Mouse (Mus musculus): ENCODE data around the gene Gm42715.

The Gm42715 gene

GRCm38 (mm10) chr7:127519284-127519683, at the start of gene Gm42715:
Gene Gm42715 (plus strand): TSS chr7:127519584.
- ChIA-PET POLR2A (interaction anchor here in 2 of 4 experiments (1.3 to 5.0 kb wide), 3 partner anchors 7 to 42 kb away, joined by 3 to 30 read pairs (median 16); no protein-coding TSS in a partner anchor), CTCF (interaction anchor here in 1 of 4 experiments (0.6 kb wide), 1 partner anchor 138 kb away, joined by 5 read pairs; no protein-coding TSS in a partner anchor)

GRCm38 (mm10) chr7:127470011-127470715, 49.2 kb upstream of the Gm42715 start:
- ChIA-PET POLR2A (interaction anchor here (0.6 to 3.6 kb wide), 84 partner anchors 9 to 968 kb away, joined by 3 to 65 read pairs (median 5); partner anchors contain the start of genes Zfp689 (in 4 of the 4), Prr14 (in 3 of the 4), Srcap (in 3 of the 4) and Ccdc189 (in 2 of the 4)), CTCF (interaction anchor here (0.6 to 2.1 kb wide), 14 partner anchors 10 to 241 kb away, joined by 3 to 10 read pairs (median 5); partner anchors contain the start of genes Zfp689 (in 2 of the 4) and Srcap (in 1 of the 4))

DNA sequence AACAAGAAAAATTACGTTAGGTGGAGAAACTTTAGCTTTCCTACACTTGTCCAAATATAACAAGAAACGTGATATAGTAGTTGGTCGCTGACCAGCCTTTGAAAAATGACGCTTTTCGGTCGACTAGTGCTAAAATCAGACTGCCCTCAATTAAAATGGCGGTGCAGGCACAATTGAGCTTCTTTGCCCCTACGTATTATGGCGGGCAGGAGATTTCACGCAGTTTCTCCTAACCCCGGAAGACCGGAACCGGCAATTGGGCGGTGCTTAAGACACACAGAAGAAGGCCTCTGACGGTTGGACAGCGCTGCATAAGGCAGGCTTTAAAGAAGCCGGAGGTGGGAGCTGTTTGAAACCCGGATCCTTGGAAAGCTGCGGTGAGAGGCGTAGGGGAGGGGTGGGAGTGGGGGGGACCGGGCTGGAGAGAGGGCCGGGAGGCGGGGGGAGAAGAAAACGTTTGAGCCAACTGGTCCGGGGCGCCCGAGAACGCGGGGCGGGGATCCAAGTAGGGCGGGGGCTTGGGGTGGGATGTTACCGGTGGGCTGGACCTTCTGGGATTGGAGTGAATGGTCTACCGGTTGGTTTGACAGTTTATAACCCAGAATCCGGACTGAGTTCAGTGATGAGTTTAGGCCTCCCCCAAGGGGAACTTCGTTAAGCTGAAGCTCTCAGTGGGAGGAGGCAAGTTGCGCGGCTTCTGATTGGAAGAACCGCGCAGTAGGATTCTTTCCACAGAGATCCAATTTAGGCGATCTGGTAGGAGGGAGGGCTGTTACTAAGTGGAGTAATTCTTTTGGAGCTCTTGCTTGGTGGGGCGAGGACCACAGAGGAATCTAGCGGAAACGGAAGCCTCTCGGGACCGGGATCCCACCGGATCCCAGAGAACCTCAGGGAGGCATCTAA, 48.4 kb upstream of the Gm42715 start:
- ChIA-PET CTCF (interaction anchor here (0.6 to 2.1 kb wide), 21 partner anchors 9 to 1661 kb away, joined by 3 to 10 read pairs (median 4); partner anchors contain the start of genes Zfp689 (in 2 of the 4), Srcap (in 1 of the 4) and Zfp764 (in 1 of the 4)), POLR2A (interaction anchor here (0.5 to 3.6 kb wide), 100 partner anchors 9 to 969 kb away, joined by 3 to 65 read pairs (median 4); partner anchors contain the start of genes Zfp689 (in 4 of the 4), Prr14 (in 3 of the 4), Srcap (in 3 of the 4) and Dctpp1 (in 2 of the 4))

GRCm38 (mm10) chr7:127471646-127472010, 47.8 kb upstream of the Gm42715 start:
- CTCF ChIA-PET, result interaction anchor here in 3 of 4 experiments (0.7 to 2.1 kb wide), 12 partner anchors 8 to 461 kb away, joined by 3 to 6 read pairs (median 4); partner anchors contain the start of genes Zfp689 (in 2 of the 3), Srcap (in 1 of the 3) and Zfp764 (in 1 of the 3)
- POLR2A ChIA-PET, result interaction anchor here (0.6 to 3.6 kb wide), 58 partner anchors 8 to 969 kb away, joined by 3 to 65 read pairs (median 6); partner anchors contain the start of genes Srcap (in 3 of the 4), Zfp689 (in 3 of the 4), Fbrs (in 2 of the 4) and Prr14 (in 2 of the 4)

DNA sequence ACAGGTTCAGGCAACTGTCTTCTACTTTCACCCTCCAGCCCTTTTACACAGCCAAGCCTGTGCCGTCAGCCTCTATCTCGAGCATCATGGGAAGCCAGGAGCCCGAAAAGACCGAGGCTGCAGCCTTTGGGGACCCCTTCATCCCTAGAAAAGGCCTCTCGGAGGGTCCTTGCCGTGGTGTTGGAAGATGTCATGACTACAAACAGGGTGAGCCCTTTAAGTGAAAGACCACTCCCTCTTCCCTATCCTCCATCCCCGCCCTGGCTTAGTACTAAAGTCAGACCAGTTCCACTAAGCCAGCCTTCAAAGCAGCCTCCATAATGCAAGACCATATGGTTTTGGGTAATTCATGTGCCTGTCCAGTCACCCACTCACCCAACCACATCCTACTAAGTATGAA, 47.3 kb upstream of the Gm42715 start:
- ChIA-PET CTCF (interaction anchor here in 1 of 4 experiments (1.2 to 2.1 kb wide), 3 partner anchors 13 to 22 kb away, joined by 3 to 6 read pairs (median 4); no protein-coding TSS in a partner anchor), POLR2A (interaction anchor here in 2 of 4 experiments (1.0 to 3.6 kb wide), 23 partner anchors 7 to 218 kb away, joined by 3 to 65 read pairs (median 14); partner anchors contain the start of genes Fbrs (in 2 of the 2), Srcap (in 2 of the 2), Zfp689 (in 2 of the 2) and Ccdc189 (in 1 of the 2))

DNA sequence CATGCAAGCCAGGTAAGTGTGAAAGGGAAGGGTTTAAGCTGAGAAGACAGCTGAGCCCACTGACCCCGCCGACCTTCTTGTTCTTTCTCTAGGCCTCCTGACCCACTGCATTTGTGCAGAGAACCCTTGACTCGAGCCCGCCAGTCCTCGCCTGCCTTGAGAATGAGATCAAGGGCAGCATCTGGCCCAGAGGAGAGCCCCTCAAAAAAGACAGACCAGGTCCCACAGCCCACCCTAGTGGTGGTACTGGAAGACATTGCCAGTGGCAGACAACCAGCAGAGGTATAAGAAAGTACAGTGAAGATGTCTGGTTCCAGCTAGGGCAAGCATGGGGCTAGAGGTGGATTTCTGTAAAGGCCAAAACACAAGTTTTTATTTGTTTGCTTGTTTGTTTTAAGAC, 45.7 kb upstream of the Gm42715 start:
- ChIA-PET POLR2A (interaction anchor here in 3 of 4 experiments (0.6 to 5.5 kb wide), 7 partner anchors 8 to 40 kb away, joined by 3 to 50 read pairs (median 3); partner anchors contain the start of gene Zfp689 (in 1 of the 3)), CTCF (interaction anchor here in 1 of 4 experiments (1.3 kb wide), 1 partner anchor 123 kb away, joined by 3 read pairs; no protein-coding TSS in a partner anchor)

GRCm38 (mm10) chr7:127474378-127475070, 44.9 kb upstream of the Gm42715 start:
- ChIA-PET POLR2A (interaction anchor here in 3 of 4 experiments (0.6 to 5.5 kb wide), 12 partner anchors 8 to 39 kb away, joined by 3 to 50 read pairs (median 4); partner anchors contain the start of genes Prr14 (in 1 of the 3), Srcap (in 1 of the 3) and Zfp689 (in 1 of the 3)), CTCF (interaction anchor here in 1 of 4 experiments (1.3 kb wide), 1 partner anchor 124 kb away, joined by 3 read pairs; no protein-coding TSS in a partner anchor)

GRCm38 (mm10) chr7:127475186-127475740, 44.1 kb upstream of the Gm42715 start:
- POLR2A ChIA-PET, result interaction anchor here in 3 of 4 experiments (0.5 to 5.5 kb wide), 9 partner anchors 9 to 782 kb away, joined by 3 to 50 read pairs (median 4); partner anchors contain the start of genes Prr14 (in 1 of the 3), Srcap (in 1 of the 3) and Zfp689 (in 1 of the 3)
- CTCF ChIA-PET, result interaction anchor here in 1 of 4 experiments (0.5 kb wide), 1 partner anchor 9 kb away, joined by 10 read pairs; no protein-coding TSS in a partner anchor

GRCm38 (mm10) chr7:127476336-127476735, 43.0 kb upstream of the Gm42715 start:
- ChIA-PET CTCF (interaction anchor here in 1 of 4 experiments (0.7 kb wide), 1 partner anchor 17 kb away, joined by 3 read pairs; the partner anchor contains the start of gene Prr14), POLR2A (interaction anchor here (0.6 to 5.5 kb wide), 16 partner anchors 10 to 1254 kb away, joined by 3 to 50 read pairs (median 8); partner anchors contain the start of genes Zfp689 (in 3 of the 4), Srcap (in 2 of the 4), Sephs2 (in 1 of the 4) and Zfp768 (in 1 of the 4))

DNA sequence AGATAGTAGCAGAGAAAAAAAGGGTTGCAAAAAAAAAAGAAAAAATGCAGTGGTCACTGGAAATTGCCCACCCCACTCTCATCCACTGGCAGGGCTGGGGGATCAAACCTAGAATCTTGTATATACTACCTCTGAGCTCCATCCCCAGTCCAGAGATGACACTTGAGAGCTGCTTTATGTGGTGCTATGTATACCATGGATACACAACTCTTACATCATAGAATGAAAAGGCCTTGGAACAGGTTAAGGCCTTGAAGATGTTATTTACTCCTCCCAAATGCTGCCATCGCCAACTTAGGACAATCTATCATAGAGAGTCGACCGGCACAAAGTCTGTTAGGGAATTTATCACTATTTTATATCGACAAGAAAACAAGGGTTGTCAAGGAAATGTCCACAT, 42.5 kb upstream of the Gm42715 start:
- ChIA-PET POLR2A (interaction anchor here (0.6 to 5.5 kb wide), 51 partner anchors 8 to 1254 kb away, joined by 3 to 50 read pairs (median 5); partner anchors contain the start of genes Zfp689 (in 4 of the 4), Srcap (in 3 of the 4), Sephs2 (in 2 of the 4) and Ccdc189 (in 1 of the 4)), CTCF (interaction anchor here in 2 of 4 experiments (0.7 to 1.3 kb wide), 2 partner anchors 17 to 29 kb away, joined by 3 read pairs; partner anchors contain the start of gene Prr14 (in 1 of the 2))

DNA sequence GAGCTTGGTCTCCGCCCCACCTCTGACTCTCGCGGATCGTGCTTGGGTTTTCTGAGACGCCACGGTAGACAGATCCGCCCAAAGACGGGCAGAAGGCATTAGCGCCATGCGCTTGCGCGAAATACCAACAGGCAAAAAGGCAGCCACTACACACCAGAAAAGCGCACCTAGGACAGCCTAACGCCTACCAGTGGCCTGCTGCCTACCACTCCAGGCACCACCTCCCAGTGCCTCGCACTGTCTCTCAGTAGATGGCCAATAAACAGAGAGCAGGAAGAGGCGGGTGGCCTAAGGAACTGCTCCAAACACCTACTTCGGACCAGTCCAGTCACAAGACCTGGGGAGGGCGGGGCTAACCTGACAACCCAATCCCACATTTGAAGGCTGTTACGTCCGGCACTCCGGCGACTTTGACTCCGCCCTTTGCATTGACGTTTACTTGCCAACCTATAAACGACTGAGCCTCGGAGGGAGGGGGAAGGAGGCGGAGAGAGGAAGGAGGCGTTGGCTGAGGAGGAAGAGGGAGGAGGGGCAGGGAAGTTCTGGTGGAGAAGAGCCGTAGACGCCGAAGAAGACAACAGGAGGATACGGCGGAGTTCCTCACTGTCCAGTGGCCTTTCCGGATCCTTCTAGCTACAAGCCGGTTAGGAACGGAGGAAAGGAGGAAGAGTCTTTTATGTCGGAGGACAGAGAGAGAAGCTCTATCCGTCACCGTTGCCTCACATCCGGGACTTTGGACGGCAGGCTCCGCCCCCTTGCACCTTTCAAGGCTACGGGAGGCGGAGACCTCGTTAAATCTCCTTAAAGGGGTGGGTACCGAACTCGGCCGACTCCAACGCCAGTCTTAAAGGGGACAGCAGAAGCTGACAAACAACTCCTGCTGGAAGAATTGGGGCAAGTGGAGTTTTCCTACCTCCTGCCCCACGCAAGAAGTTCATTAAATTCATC, 41.4 kb upstream of the Gm42715 start:
- CTCF ChIA-PET, result interaction anchor here in 3 of 4 experiments (0.6 to 1.3 kb wide), 7 partner anchors 9 to 249 kb away, joined by 3 to 4 read pairs (median 3); partner anchors contain the start of gene Dctpp1 (in 1 of the 3)
- POLR2A ChIA-PET, result interaction anchor here (0.6 to 8.3 kb wide), 73 partner anchors 7 to 457 kb away, joined by 3 to 58 read pairs (median 4); partner anchors contain the start of genes Zfp689 (in 4 of the 4), Srcap (in 3 of the 4), Ccdc189 (in 2 of the 4) and Rnf40 (in 2 of the 4)

DNA sequence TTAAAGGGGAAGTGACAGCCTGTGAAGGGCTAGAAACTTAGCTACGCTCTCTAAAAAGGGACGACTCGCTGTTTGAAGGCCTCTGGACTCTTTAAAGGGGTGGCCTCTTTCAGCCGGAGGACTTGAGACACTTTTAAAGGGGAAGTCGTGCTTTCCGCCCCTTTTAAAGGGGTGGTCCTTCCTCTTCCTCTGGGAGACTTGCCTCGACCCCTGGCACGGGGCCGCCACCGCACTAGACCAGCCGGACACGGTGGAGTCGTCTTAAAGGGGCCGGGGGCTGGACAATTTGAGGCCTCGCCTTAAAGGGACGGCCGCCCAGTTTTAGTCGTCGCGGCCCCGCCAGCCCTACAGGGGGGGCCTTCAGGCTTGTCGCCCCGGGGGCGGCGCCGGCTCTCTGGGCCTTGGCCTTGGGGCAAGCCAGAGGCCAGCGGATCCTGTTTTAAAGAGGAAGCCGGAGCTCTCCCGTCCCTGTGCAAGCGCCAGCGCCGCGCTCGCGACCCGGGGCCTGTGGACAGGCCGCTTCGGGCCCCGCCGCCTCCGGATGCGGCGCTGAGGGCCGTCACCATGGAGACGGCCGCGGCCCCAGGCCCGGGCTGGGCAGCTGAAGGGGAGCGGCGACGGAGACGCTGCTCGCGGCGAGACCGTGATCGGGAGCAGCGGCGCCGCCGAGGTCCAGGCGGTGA, 40.6 kb upstream of the Gm42715 start, which contains the start of gene Fbrs:
Gene Fbrs, plus strand, starts transcription at position 565 of the 683 bp plus-strand sequence.
- CTCF ChIA-PET, result interaction anchor here in 3 of 4 experiments (0.6 to 1.1 kb wide), 7 partner anchors 8 to 250 kb away, joined by 3 to 4 read pairs (median 4); partner anchors contain the start of genes Dctpp1 (in 1 of the 3) and Srcap (in 1 of the 3)
- POLR2A ChIA-PET, result interaction anchor here in 3 of 4 experiments (0.6 to 8.3 kb wide), 59 partner anchors 8 to 457 kb away, joined by 3 to 58 read pairs (median 5); partner anchors contain the start of genes Srcap (in 3 of the 3), Zfp689 (in 3 of the 3), Ccdc189 (in 2 of the 3) and Rnf40 (in 2 of the 3)
